Mouse (Mus musculus): ENCODE data around the gene Cx3cl1. TPM values are rescaled to one million over a fixed set of nuclear protein-coding genes. Genes with fewer than 3 reads are reported as not detected.

The Cx3cl1 gene
- polyA plus RNA-seq, 1 experiment from 2014 or later = 5.6 TPM

- DNase-seq (ENCODE audit: low spot score) = peak; percentile 12
These were observed 28.6 kb downstream of the Cx3cl1 start for GRCm38 (mm10) chr8:94800278-94800968.

- DNase-seq (ENCODE audit: low spot score) = no peak
These were observed 29.7 kb downstream of the Cx3cl1 start for GRCm38 (mm10) chr8:94801293-94802095.

GRCm38 (mm10) chr8:94802375-94802774, 30.6 kb downstream of the Cx3cl1 start:
- DNase-seq (ENCODE audit: low spot score) = peak; percentile 19

- no peak for DNase-seq (ENCODE audit: low spot score)
These were observed 31.7 kb downstream of the Cx3cl1 start for GRCm38 (mm10) chr8:94803551-94803950.

GRCm38 (mm10) chr8:94804546-94805340, 32.9 kb downstream of the Cx3cl1 start:
- DNase-seq (ENCODE audit: low spot score) = no peak

- no peak for DNase-seq (ENCODE audit: low spot score)
These were observed 34.0 kb downstream of the Cx3cl1 start for GRCm38 (mm10) chr8:94805811-94806210.

- DNase-seq (ENCODE audit: low spot score) = no peak
These were observed 35.7 kb downstream of the Cx3cl1 start for GRCm38 (mm10) chr8:94807506-94807905.

- no peak for DNase-seq (ENCODE audit: low spot score)
These were observed 36.6 kb downstream of the Cx3cl1 start for GRCm38 (mm10) chr8:94808372-94808771.

GRCm38 (mm10) chr8:94810153-94810552, 38.3 kb downstream of the Cx3cl1 start, which contains the start of gene Ccl17:
Ccl17 (plus strand) TSS chr8:94810453.
- no peak for DNase-seq (ENCODE audit: low spot score)

GRCm38 (mm10) chr8:94810855-94811254, 39.0 kb downstream of the Cx3cl1 start:
- no peak for DNase-seq (ENCODE audit: low spot score)

GRCm38 (mm10) chr8:94811654-94812053, 39.8 kb downstream of the Cx3cl1 start:
- no peak for DNase-seq (ENCODE audit: low spot score)

GRCm38 (mm10) chr8:94812645-94813098, 40.9 kb downstream of the Cx3cl1 start:
- peak; percentile 80 for DNase-seq (ENCODE audit: low spot score)

GRCm38 (mm10) chr8:94814556-94814955, 42.7 kb downstream of the Cx3cl1 start:
- DNase-seq (ENCODE audit: low spot score) = no peak

GRCm38 (mm10) chr8:94817933-94818332, 46.1 kb downstream of the Cx3cl1 start:
- DNase-seq (ENCODE audit: low spot score) = peak; percentile 13

GRCm38 (mm10) chr8:94819671-94820179, 47.9 kb downstream of the Cx3cl1 start:
- no peak for DNase-seq (ENCODE audit: low spot score)

- no peak for DNase-seq (ENCODE audit: low spot score)
These were observed 48.7 kb downstream of the Cx3cl1 start for GRCm38 (mm10) chr8:94820553-94820952.

- DNase-seq (ENCODE audit: low spot score) = no peak
These were observed 49.6 kb downstream of the Cx3cl1 start for GRCm38 (mm10) chr8:94821381-94821780.

GRCm38 (mm10) chr8:94822637-94823560, 51.1 kb downstream of the Cx3cl1 start:
- peak; percentile 54 for DNase-seq (ENCODE audit: low spot score)

GRCm38 (mm10) chr8:94825170-94825569, 53.4 kb downstream of the Cx3cl1 start:
- no peak for DNase-seq (ENCODE audit: low spot score)

- no peak for DNase-seq (ENCODE audit: low spot score)
These were observed 54.4 kb downstream of the Cx3cl1 start for GRCm38 (mm10) chr8:94826210-94826609.
